In the genomic region with DNA sequence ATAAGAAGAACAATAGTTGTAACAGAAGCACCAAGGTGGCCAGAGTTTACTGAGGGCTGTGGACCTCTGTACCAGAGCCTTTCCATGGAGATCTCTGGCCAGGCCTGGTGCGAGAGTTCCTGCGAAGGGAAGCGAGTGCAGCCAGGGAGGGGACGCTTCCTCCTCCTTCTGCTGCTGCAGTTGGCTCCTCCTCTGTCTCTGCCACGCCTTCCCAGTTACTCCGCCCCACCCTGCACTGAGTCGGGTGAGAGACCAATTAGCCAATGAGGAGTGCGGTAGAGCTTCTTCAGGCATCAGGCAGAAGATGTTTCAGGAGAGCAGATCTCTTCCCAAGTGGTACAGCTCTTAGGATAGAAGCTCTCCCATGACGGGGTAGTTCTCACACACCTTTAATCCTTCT, we compare ENCODE assay signal across 10 mouse cellular contexts.
DNase-seq lines count a peak whose midpoint lies in the region; ATAC-seq lines count a peak whose summit lies in the region.
"Had no signal": no experiment of that assay in that cellular context is flagged by ENCODE, and none has a peak within 500 bp of the region (broad histone marks: within the 10 kb centered on the region; RNA-seq: fewer than 3 reads in every experiment).

No protein-coding gene starts in this region.

- H3K9ac ChIP-seq in kidney, embryonic 16.5 days (replicated peaks; ENCODE audit: low read length): no peak overlapping the region
- H3K9ac ChIP-seq in forebrain, embryonic 16.5 days (replicated peaks; ENCODE audit: low read depth, low read length): no peak overlapping the region
- H3K9ac ChIP-seq: liver, embryonic 13.5 days had no signal

- 29% methylated on average over 9 of the region's 9 CpGs for WGBS in kidney, embryonic 16.5 days
- 39% methylated on average over 9 of the region's 9 CpGs for WGBS in forebrain, embryonic 16.5 days

- no peak for DNase-seq in kidney, postnatal 14 days
- peak; percentile 16 for DNase-seq in testis, postnatal 14 days (ENCODE audit: low spot score)
- no peak for DNase-seq in testis, postnatal 10 days (ENCODE audit: low spot score)
- no peak for DNase-seq in spleen, postnatal 10 days (ENCODE audit: low spot score in 2 of 2)
- no peak for DNase-seq in left cerebral cortex, postnatal 36 days (ENCODE audit: low spot score in 2 of 2)
- DNase-seq: gastrocnemius, postnatal 14 days; liver, embryonic 13.5 days had no signal

- H3K4me3 ChIP-seq in kidney, embryonic 16.5 days (ENCODE audit: low read length): no peak overlapping the region
- no peak overlapping the region for H3K4me3 ChIP-seq in forebrain, embryonic 16.5 days (replicated peaks; ENCODE audit: low read length)
- H3K4me3 ChIP-seq: liver, embryonic 13.5 days; myocyte had no signal

- no peak overlapping the region for H3K27ac ChIP-seq in kidney, embryonic 16.5 days (ENCODE audit: low read length)
- no peak overlapping the region for H3K27ac ChIP-seq in forebrain, embryonic 16.5 days (ENCODE audit: low read length)
- H3K27ac ChIP-seq: liver, embryonic 13.5 days had no signal

- no peaks in the 10 kb centered on the region for H3K9me3 ChIP-seq in kidney, embryonic 16.5 days (ENCODE audit: low read length)
- no peaks in the 10 kb centered on the region for H3K9me3 ChIP-seq in forebrain, embryonic 16.5 days (ENCODE audit: control insufficient read depth, low read length)
- H3K9me3 ChIP-seq: liver, embryonic 13.5 days had no signal

- 0 out of 2 replicates have a peak, but pooled peaks have one; percentile 51 for ATAC-seq in kidney, embryonic 16.5 days (ENCODE audit: low FRiP score, low TSS enrichment)
- peak; percentile 38; the same call in 1 of the 2 replicates for ATAC-seq in forebrain, embryonic 16.5 days

- H3K4me1 ChIP-seq in kidney, embryonic 16.5 days (ENCODE audit: insufficient read depth, low read length): no peaks in the 10 kb centered on the region
- H3K4me1 ChIP-seq in forebrain, embryonic 16.5 days (replicated peaks; ENCODE audit: control insufficient read depth, insufficient read depth, low read length): no peaks in the 10 kb centered on the region
- H3K4me1 ChIP-seq: liver, embryonic 13.5 days had no signal

- no peaks in the 10 kb centered on the region for H3K36me3 ChIP-seq in kidney, embryonic 16.5 days (ENCODE audit: insufficient read depth, low read length)
- H3K36me3 ChIP-seq in forebrain, embryonic 16.5 days (ENCODE audit: control insufficient read depth, insufficient read depth): no peaks in the 10 kb centered on the region
- H3K36me3 ChIP-seq: liver, embryonic 13.5 days had no signal

- H3K4me2 ChIP-seq in kidney, embryonic 16.5 days (replicated peaks; ENCODE audit: low read depth, low read length): no peak overlapping the region
- H3K4me2 ChIP-seq in forebrain, embryonic 16.5 days (ENCODE audit: low read length): no peak overlapping the region
- H3K4me2 ChIP-seq: liver, embryonic 13.5 days had no signal

- H3K27me3 ChIP-seq in kidney, embryonic 16.5 days (ENCODE audit: insufficient read depth, low read length): no peaks in the 10 kb centered on the region
- H3K27me3 ChIP-seq in forebrain, embryonic 16.5 days (replicated peaks; ENCODE audit: control insufficient read depth, insufficient read depth, low read length): no peaks in the 10 kb centered on the region
- H3K27me3 ChIP-seq: liver, embryonic 13.5 days had no signal

- intact Hi-C loops in left cerebral cortex, postnatal 36 days (cut with DNase I): no loop called here
